Comparison of ENCODE assay signal across 21 mouse cellular contexts in the genomic region with DNA sequence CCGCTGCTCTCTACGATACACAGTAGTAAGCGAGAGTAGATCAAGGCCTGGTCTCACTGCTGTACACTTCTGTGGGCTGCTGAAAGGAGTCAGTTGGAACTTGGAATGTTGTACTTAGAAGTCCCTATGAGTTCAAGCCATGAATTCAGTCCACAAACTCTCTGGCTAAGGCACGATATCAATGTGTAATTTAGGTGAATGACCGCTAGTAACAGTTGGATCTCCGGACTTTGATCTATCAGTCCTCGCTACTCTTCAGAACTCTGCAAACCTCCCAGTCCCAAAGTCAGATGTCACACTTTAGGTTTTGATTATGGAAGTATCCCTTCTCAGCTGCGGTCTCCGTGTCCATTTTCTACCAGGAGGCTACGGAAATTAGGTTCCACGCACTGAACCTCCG. TPM values are rescaled to one million over a fixed set of nuclear protein-coding genes. Genes with fewer than 3 reads are reported as not detected.
"Had no signal": no experiment of that assay in that cellular context is flagged by ENCODE, and none has a peak within 500 bp of the region (broad histone marks: within the 10 kb centered on the region; RNA-seq: fewer than 3 reads in every experiment).

No protein-coding gene starts in this region.

- DNase-seq: lung, adult 2 months; lung, postnatal 14 days; lung, postnatal 36 days; right cerebral cortex, postnatal 14 days; thymus, adult 2 months; thymus, postnatal 25 days; thymus, postnatal 4 days had no signal

- H3K27ac ChIP-seq: lung, embryonic 15.5 days; macrophage; midbrain, embryonic 13.5 days; midbrain, embryonic 15.5 days; neural tube, embryonic 12.5 days; stomach, embryonic 15.5 days; stomach, postnatal 0 days had no signal

- H3K4me2 ChIP-seq: lung, embryonic 15.5 days; midbrain, embryonic 11.5 days; midbrain, embryonic 13.5 days; midbrain, embryonic 15.5 days; neural tube, embryonic 12.5 days; stomach, embryonic 15.5 days had no signal

- H3K4me3 ChIP-seq: lung, embryonic 15.5 days; megakaryocyte, embryonic 14.5 days; midbrain, embryonic 13.5 days; midbrain, embryonic 15.5 days; neural tube, embryonic 12.5 days; stomach, embryonic 15.5 days had no signal

- H3K36me3 ChIP-seq: lung, embryonic 15.5 days; midbrain, embryonic 13.5 days; midbrain, embryonic 15.5 days; neural tube, embryonic 12.5 days; stomach, embryonic 15.5 days had no signal

- H3K4me1 ChIP-seq: midbrain, embryonic 13.5 days; midbrain, embryonic 15.5 days; neural tube, embryonic 12.5 days had no signal

- ATAC-seq: lung, postnatal 0 days; midbrain, embryonic 13.5 days; midbrain, embryonic 15.5 days had no signal

- H3K9ac ChIP-seq: lung, embryonic 15.5 days; midbrain, embryonic 13.5 days; midbrain, embryonic 15.5 days; neural tube, embryonic 12.5 days; stomach, embryonic 15.5 days had no signal

- H3K27me3 ChIP-seq: lung, embryonic 15.5 days; megakaryocyte, embryonic 14.5 days; midbrain, embryonic 13.5 days; midbrain, embryonic 15.5 days; neural tube, embryonic 12.5 days; stomach, embryonic 15.5 days had no signal

- H3K9me3 ChIP-seq: lung, embryonic 15.5 days; megakaryocyte, embryonic 14.5 days; midbrain, embryonic 13.5 days; midbrain, embryonic 15.5 days; neural tube, embryonic 12.5 days; stomach, embryonic 15.5 days had no signal

RNA-seq across cellular contexts. Expression of a gene that starts 55.5 kb away (rescaled TPM):
- polyA plus RNA-seq: macrophage; midbrain, embryonic 11.5 days; midbrain, embryonic 13.5 days; midbrain, embryonic 15.5 days; midbrain, postnatal 0 days; neural tube, embryonic 12.5 days; neural tube, embryonic 14.5 days; spleen, adult 2 months; urinary bladder, adult 2 months had no signal
